Mouse (Mus musculus) heart, adult 11 months (tissue): ENCODE measurements around the gene Gripap1.
"Not testable (repeated sequence)": the region's sequence is repeated elsewhere in the genome, so short reads cannot be mapped to it uniquely, and the experiment has no call there.

Experiments used
- DNase-seq: peaks from one replicate; pipeline ENCODE4 v3.0.0; 2022

Gene Gripap1

DNA sequence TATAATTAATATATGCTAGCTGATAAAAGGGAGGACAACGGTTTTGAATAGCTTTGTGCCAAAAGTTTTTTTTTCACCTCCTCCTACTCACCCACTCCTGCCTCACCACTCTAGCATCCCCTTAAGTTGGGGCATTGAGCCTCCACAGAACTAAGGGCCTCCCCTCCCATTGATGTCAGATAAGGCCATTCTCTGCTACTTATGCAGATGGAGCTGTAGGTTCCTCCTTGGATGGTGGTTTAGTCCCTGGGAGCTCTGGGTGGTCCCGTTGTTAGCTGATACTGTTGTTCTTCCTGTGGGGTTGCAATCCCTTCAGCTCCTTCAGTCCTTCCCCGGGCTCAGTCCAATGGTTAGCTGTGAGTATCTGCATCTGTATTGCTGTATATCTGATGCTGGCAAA lies 10.3 kb upstream of the Gripap1 start:
- no peak for DNase-seq

DNA sequence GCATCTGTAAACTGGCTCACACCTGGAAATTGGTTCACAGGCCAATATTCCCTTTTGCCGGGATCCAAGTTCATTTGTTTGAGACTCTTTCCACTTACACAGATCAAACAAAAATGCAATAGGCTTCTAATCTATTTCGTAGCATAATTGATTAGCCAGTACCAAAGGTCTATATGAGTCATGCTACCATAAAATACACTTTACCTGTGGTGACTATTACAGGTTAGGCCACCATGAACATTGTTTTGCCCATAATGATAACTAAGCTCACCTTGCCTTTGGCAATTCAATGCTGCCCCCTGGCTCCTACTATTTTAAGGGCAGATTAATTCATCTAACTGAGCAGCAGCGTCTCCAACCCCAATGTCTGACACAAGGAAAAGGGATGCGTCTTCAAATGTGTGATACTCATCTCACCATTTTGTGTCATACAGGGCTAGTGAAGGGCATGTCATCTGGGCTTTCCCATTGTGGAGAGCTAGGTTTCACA lies 6.9 kb upstream of the Gripap1 start:
- no peak for DNase-seq

DNA sequence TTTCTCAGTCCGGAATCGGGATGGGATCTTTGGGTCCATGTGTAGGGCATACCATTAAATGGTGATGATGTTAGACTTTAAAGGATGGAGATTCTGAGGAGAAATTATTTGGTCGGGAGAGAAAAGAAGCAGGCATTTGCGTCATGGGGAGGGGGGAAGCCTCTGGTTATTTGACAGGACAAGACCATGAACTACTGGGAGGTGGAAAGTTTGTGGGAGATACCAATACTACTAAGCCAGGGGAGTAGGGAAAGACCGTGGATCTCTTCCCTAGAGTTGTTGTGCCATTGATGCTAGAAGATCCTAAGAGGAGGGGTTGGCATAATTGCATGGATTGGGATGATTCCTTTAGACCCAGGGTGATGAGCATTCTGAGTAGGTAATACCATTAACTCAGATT lies 744 bp downstream of the Gripap1 start:
- no peak for DNase-seq

DNA sequence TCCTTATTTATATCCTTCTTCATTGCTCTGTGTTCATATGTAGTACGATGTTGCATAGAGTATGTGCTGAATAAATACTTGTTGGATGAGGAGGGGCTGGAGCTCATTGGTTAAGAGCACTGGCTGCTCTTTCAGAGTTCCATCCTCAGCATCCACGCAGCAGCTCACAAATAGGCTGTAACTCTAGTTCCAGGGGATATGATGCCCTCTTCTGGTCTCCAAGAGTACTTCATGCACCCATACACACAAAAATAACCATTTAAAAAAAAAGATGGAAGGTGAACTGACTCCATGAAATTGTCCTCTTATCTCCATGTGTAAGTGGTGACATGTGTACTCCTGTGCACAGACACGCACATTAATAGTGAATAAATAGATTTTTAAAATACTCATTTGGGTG lies 3.8 kb downstream of the Gripap1 start:
- DNase-seq = no peak

DNA sequence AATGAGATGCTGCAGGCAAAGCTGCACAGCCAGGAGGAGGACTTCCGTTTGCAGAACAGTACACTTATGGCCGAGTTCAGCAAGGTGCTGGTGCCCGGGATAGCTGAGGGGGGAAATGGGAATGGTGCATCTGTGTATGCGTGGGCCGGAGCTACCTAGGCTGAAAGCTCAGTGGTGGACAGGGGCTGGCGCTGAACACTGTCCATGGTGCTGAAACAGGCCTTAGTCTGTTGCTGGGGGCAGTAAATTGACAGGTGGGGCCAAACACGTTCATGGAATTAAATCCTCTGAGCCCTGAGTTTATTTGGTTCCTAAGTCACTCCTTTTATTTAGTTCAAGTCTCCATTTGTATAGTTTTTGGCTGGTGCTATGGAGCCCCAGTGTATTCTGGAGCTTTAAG lies 5.5 kb downstream of the Gripap1 start:
- no peak for DNase-seq

DNA sequence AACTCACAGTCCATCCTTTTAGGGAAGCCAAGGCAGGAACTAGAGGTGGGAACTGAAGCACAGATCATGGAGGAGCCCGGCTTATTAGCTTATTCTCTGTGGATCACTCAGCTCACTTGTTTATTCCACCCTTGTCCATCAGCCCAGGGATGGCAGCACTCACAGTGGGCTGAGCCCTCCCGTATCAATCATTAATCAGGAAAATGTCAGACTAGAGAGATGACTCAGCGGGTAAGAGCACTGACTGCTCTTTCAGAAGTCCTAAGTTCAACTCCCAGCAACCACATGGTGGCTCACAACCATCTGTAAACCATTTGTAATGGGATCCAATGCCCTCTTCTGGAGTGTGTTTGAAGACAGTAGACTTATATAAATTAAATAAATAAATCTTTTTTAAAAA lies 7.8 kb downstream of the Gripap1 start:
- DNase-seq = no peak

DNA sequence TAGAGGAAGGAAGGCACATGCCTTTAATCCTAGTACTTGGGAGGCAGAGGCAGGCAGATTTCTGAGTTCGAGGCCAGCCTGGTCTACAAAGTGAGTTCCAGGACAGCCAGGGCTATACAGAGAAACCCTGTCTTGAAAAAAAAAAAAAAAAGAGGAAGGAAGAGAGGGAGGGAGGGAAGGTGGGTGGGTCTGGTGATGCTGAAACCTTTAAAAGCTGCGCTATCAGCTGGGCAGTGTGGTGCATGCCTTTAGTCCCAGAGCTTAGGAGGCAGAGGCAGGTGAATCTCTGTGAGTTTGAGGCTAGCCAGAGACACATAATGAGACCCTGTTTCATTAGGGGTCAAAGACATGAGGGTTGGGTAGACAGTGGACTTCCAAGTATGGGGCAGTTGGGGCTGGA lies 12.6 kb downstream of the Gripap1 start:
- not testable (repeated sequence) for DNase-seq

DNA sequence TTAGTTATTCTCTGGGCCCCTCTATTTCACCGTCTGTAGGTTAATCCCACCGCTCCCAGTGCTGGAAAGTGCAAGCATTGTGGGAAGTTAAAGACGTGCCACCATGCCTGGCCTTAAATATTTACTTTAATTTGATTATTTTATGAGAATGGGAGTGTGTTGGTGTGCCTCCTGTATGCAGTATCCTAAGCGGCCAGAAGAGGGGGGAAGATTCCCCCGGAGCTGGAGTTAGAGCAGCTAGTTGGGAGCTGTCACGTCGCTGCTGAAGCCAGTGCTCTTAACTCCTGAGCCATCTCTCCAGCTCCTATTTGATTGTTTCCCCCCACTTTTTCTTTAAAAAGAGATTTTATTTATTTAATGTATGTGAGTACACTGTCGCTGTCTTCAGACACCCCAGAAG lies 25.5 kb downstream of the Gripap1 start:
- DNase-seq = peak; percentile 44

DNA sequence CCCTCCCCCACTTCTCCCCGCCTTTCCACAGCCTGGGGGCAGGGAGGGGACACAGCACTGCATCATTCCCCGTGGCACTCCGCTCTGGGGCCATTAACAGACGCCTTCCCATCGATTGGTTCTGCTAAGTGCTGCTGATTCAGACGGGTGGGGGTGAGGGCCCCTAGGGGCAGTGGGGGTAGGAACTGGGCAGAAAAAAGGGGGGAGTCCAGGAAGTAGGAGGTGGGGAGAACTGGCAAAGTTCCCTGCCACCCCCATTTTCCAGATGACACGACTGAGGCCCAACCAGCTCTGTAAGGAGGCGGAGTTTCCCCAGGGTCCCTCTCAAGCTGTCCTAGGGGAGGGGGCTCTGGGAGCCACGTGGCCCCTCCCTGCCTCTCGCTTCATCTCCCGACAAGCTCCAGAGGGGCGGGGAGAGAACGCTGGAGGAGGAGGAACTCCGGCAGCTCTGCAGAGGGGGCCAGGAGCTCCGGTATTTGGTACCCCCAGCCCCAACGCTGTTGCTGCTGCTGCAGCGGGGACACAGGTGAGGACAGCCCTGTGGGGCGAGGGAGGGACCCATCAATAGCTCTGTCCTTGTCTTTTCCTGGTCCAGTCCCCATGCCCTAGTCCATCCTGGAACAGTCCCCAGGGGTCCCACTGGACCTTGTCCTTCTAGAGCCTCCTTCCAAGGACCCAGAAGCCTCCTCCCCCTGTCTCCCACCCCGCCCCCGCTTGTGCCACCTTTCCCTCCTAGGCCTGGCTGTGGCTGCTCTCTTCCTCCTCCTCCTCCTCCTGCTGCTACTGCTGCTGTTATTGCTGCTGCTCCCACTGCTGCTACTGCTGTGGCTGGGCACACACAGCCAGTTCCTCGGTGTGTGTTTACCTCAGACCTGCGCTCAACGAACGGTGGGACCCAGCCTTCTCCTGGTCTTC lies 32.6 kb downstream of the Gripap1 start, which contains the start of gene Kcnd1:
Gene Kcnd1 (plus strand): TSS at position 425 of the 915 bp plus-strand sequence.
- peak; percentile 92 for DNase-seq

DNA sequence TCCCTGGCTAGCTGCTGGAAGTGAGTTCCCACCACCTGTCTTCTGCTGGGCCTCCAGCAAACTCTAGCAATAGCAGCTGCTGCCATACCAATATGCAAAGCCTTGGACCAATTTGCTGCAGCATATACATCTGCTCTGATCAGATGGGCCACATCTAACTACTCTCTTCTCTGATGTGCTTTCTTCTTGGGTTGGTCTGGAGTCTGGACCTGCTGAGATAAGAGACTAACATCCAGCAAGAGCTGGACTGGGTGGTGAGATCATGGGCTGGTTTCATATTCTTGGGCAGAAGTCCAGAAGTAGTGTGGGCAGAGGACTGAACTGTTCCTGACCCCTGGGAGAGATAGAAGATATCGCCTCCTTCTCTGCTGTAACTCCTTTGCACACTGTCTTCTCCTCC lies 47.6 kb downstream of the Gripap1 start:
- DNase-seq = no peak

DNA sequence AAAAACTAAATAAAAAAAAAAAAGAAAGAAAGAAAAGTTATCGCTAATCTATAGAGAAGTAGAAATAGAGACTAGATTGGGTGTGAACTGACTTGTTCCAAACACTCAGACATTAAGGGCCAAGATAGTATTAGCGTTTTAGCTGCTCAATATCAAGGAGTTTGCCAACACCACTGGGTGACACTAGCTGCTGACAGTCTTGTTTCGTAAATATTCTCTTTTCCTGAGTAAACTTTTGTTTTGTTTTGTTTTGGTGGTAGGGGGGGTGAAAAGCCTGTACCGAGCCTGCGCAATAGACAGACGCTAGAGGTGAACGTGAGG lies 51.2 kb downstream of the Gripap1 start:
- no peak for DNase-seq

DNA sequence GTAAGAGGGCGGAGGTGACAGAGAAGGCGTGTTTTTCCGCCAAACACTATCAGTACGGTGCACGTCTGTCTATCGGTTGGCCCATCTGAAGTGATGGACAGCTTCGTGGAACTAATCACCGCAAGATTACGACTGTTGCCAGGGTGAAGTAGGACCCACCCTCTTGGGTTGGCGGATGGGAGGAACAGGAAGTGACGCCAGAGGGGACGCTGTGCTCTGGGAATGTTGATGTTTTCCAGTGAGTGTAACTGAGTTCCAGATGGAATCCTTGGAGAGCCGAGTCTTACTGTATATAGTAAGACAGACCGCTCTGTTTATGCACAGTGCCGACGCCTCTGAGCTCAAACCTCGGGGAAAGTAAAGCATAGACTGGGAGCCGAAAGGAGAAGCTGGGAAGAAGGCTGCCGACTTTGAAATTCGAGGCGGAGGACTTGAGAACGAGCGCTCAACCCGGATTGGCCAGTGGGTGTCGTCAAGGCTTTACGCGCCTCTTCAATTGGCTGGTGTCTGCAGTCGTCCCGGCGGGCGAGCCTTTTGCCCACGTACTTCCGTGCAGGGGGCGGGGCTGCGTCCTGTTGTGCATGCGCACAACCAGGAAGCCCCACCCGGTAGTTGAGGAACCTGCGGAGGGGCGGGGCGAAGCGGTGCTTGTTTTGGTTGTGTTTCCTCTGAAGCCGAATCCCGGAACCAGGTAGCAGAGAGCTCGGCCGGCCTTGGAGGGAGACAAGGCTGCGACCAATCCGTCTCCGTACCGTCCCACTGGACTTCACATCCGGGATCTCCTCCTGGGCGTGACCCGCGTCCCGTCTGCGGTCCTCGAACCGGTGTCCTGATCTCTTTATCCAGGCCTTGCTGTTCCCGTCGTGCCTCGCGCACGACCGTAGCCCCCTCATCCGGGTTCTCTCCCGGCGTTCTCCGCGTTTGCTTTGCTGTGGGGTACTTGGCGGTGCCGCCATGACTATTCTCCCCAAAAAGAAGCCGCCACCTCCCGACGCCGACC lies 51.9 kb downstream of the Gripap1 start, which contains the start of gene Otud5:
Gene Otud5 (plus strand): TSS at position 202 of the 1,000 bp plus-strand sequence.
- DNase-seq = peak; percentile 100

DNA sequence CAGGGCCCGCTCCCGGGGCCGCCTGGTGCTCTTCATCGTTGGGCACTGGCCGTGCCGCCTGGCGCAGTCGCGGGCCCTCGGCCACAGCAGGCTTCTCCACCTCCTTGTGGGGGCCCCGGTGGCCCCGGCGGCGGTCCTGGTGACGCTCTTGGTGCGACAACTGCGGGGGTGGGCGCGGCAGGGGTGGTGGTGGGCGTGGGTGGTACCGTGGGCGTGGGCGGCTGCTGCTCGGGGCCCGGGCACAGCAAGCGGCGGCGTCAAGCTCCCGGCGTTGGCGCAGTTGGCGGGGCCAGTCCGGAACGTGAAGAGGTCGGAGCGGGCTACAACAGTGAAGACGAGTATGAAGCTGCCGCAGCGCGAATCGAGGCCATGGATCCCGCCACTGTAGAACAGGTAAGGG lies 52.8 kb downstream of the Gripap1 start:
- DNase-seq = peak; percentile 92

DNA sequence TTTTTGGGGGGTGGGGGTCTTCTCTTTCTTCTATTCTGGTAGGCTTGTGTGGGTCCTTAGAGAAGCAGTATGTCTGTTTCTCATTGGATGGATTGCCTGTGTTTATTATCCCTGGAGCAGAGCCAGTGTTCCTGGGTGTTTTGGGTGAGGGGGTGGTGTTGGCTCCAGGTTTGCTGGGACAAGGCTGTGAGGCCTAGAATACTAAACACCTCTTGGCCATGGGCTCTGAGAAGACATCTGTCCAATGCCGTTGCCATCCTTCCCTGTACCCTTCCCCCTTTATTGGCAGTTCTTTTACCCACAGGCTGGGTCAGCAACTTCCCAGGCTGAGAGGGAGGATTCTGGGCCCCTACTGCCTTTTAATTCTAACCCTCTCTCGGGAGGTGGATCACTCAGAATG lies 58.3 kb downstream of the Gripap1 start:
- DNase-seq = no peak

DNA sequence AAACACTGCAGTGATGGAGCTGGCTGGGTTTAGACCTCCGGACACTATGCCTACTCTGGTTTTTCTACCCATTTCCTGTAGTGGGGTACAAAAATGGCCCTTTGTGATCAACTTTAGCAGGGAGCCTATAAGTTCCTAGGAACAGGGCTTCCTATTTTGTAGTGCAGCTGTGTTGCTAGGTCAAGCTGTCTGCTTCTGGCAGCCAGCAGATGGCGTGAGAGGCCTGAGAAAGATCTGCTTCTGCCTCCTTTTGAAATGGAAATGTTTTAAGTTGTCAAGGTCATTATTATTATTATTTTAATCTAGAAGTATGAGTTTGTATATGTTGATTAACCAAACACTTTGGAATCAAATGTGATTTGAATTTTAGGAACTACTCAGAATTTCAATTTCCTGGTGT lies 65.0 kb downstream of the Gripap1 start:
- DNase-seq = no peak

DNA sequence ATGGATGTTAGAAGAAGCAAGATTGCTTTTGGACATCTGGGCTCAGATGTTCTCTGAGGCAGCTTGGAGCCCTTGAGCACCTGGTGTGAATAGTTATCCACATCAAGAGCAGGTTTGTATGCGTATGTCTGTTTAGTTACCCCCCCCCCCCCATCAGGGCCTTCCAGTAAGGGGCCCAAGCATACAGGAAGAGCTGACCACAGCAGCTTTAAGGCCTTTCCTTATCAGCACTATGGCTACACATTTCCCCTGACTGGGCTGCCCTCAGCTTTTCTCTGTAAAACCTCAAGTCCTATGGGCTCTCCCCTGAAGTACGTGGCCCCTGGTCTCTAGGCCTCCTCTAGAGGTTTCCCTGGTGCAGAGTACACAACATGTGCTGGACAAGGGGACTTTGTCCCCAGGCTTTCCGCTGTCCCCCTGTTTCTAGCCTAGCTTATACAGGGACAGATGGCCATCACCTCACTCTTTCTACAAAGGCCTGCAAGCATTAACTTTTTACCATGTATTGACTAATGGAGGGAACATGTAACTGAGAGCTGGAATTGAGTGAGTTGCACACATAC lies 69.7 kb downstream of the Gripap1 start:
- DNase-seq = no peak

DNA sequence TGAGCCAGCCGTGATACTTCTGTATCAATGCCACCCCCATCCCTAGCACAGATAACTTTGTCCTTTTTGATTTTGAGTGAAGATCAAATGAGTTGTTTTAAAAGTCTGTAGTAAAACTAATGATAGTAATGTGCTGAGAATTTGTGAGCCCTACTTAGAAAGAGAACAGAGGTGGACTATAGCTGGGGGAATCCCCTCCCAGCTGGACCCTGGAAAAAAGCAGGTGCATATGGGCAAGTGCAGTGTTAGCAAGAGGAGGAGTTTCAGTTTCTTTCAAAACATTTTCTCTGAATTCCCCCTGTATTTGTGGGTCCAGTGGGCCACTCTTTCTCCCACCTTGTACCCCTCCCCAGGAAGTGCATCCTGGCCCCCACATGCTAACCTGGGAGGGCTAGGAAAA lies 73.6 kb downstream of the Gripap1 start:
- no peak for DNase-seq

DNA sequence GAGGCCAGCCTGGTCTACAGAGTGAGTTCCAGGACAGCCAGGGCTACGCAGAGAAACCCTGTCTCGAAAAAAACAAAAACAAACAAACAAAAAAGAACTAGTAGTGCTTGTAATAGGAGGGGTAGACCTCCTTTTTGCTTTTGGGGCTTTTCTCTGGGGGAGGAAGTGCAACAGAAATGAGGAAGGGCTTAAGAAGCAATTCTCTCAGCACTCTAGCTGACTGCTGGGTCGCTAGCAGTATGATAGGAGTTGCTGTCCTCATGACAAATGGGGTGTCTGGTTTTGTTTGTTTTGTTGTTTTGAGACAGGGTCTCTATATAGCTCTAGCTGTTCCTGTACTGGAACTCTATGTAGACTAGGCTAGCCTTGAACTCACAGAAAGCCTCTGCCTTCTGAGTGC lies 75.0 kb downstream of the Gripap1 start:
- no peak for DNase-seq

DNA sequence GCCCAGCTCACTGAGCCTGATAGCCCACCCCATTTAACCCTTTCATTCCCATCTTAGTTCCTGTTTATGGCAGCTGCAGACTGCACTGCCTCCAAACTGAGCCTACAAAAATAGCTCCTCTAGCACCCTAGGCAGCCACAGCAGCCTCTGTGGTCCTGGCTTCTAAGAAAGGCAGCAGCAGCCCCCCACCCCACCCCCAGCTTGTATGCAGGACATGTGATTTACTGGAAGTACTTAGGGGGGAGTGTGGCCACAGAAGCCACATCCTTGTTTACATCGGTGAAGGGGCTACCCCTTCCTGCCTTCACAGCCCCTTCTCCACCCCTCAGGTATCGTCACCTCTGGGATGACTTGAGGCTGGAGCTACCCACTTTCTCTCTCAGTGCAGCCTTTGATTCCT lies 75.8 kb downstream of the Gripap1 start:
- no peak for DNase-seq

DNA sequence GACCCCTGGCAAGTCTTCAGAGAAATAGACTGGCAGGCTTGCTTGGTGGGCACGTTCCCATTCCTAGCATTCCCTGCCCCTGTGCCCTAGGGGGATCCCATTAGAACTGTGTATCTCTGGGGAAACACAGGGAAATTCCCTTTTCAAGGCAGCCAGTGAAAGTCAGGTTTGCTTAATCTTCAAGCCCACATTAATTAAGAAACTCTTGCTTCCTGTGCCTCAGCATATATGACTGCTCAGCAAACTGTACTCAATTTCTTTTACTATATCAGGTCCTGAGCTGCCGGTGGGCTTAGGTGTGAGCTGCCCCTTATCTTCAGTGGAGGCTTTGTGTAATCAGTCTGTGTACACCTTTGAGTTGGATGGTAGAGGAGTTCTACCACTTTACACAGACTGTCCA lies 76.2 kb downstream of the Gripap1 start:
- DNase-seq = no peak

DNA sequence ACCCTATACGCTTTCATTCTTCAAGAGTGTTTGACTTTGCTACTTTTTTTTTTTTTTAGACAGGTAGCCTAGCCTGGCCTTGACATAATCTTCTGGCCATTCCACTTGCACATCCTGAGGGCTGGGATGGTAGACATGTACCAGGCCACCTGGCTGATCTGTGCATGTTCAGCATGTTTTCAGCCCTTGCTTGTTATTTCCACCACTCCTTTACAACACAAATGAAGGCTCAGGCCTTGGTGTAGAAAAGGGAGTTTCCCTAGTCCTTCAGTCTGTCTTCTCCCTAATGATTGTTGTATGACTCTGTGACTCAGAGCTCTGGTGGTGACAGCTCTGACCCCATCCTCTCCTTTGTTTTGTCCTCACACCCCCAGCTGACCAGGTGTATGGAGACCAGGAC lies 77.6 kb downstream of the Gripap1 start:
- DNase-seq = no peak

DNA sequence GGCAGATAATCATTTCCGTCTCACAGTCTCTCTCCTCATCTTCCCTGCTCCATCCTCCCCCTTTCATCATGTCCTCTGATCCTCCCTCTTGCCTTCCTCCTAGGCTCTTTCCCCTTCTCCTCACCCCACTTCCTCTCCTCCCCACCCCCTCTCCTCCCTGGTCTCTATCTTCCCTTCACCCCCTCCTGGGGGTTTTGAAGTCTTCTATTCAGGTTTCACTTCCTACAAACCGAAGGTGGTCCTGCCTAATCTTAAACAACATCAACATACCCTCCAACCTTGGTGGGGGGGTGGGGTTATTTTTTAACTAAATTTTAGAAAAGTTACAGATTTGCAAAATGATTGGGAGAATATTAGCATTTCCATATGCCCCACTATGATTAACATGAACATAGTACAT lies 78.9 kb downstream of the Gripap1 start:
- no peak for DNase-seq

DNA sequence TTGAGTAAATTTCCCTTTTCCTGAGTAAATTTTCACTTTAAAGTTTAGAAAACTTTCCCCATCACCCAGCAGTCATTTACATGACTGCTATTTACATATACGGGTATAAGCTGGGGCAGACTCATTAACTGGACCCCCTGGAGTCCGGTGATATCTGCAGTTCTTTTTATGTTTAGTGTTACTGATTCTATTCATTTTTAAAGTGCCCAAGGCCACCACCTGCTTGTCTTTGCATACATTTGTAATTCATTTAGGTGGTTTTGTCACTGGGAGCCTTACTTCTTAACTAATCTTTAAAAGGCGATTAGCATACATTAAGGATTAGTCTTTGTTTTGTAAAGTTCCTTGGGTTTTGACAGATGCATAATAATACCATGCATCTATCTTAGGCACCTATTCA lies 80.3 kb downstream of the Gripap1 start:
- DNase-seq = no peak
